Mouse (Mus musculus) left cerebral cortex, adult 2 months (tissue): ENCODE results near the gene Adgre5. TPM values are rescaled to one million over a fixed set of nuclear protein-coding genes. Genes with fewer than 3 reads are reported as not detected.

Source experiments
- DNase-seq, 2 experiments: peaks; one replicate each; pipeline ENCODE4 v3.0.0; 2021 to 2022; ENCODE audit warnings: low spot score in 2 of 2, mixed read lengths in 1 of 2; ENCODE audit errors: extremely low spot score in 1 of 2
- H3K27ac ChIP-seq: fragments of 200-600 bp; 2 replicates; pipeline ENCODE4 v1.8.1; 2022
- H3K4me3 ChIP-seq: fragments of 200-600 bp; 2 replicates; pipeline ENCODE4 v1.8.1; 2022
- CTCF ChIP-seq: fragments of 200-600 bp; IDR thresholded peaks from 2 replicates; pipeline ENCODE4 v1.8.1; 2022; ENCODE audit warnings: antibody characterized with exemption, mild to moderate bottlenecking, moderate library complexity
- intact Hi-C: fragments of 180-260 bp; cut with DNase I; formaldehyde crosslinking; loops from one replicate; pipeline ENCODE4 v1.15.1; 2025
- microRNA-seq, 2 experiments: library from miRNA; unstranded; fragments of <30 nt; microRNA quantifications; one replicate each; pipeline ENCODE4 v1.2.0; 2021
- total RNA-seq, 2 experiments: library from RNA; stranded (reverse); gene quantifications; 2 replicates each; pipeline ENCODE4 v1.2.3; 2021

The Adgre5 gene
- total RNA-seq, 2 experiments from 2014 or later, result 8.9 to 11.5 TPM

DNA sequence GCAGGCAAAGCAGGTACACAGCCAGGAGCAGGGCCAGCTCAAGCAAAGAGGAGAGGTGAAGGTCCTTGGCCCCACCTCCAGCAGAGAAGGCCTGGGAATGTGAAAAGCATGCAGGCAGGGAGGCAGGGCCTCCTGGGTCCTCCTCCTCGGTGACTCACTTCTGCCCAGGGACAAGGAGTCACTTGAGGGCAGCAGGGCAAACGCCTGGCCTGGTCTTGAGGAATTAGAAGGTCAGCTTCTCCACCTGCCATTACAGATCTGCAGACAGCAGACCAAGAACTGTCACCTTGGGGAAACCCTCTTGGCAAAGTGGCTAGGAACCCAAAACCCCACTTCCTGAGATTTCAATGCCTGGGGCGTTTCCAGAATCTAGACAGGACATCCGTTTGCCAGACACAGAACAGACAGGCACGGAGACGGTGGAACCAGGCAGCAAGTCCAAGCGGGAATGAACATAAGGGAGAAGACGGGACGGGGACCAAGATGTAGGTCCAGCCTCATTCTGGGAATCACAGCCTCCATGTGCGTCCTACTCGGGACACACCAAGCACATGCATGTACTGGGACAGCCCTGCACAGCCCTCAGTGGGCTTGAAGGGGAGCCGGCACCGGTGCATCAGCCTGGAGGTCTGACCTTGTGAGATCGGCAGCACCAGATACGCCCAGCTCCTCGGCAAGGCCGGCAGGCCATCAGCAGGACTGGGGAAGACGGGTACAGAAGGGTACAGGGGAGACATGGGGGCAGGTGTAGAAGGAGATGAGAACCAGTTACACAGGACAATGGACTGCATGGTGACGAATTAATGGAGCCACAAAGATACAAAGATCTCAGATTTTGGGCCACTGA lies 43.5 kb downstream of the Adgre5 start:
- no peak for TF ChIP-seq CTCF
- intact Hi-C loops, result loop anchor here (2.0 kb wide), 2 partner anchors 23 to 35 kb away; no protein-coding TSS in a partner anchor
- no peak for DNase-seq
- peak overlapping the region; percentile 97 for H3K27ac ChIP-seq
- peak overlapping the region; percentile 97 for H3K4me3 ChIP-seq

DNA sequence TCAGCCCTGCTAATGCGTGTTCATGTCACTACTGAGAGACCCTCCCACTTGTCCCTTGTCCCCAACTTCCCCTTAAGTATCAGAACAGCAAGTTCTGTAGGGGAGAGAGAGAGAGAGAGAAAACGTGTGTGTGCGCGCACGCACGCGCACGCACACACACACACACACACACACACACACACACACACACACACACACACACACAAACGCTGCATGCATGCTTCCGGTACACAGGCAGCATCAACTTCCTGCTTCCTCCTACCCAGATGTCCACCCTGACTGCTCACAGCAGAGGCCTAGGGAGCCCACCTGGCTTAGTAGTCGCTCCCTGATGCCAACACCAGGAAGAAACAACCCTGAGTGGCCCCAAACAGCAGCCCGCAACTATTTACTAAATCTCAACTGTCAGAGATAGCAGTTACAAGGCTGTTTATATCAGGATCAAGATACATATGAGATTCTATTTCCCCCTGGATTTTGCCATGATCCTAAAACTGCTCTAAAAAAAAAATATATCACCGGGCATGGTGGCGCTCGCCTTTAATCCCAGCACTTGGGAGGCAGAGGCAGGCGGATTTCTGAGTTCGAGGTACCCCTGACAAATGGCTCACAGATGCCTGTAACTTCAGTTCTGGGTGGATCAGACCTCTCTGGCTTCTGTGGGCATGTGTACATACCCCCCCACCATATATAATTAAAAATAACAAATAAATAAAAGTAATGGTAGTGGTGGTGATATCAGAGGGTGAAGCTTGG lies 45.6 kb downstream of the Adgre5 start:
- intact Hi-C loops, result no loop called here
- no peak for TF ChIP-seq CTCF
- no peak for DNase-seq
- peak overlapping the region; percentile 50 for H3K27ac ChIP-seq
- no peak overlapping the region for H3K4me3 ChIP-seq

DNA sequence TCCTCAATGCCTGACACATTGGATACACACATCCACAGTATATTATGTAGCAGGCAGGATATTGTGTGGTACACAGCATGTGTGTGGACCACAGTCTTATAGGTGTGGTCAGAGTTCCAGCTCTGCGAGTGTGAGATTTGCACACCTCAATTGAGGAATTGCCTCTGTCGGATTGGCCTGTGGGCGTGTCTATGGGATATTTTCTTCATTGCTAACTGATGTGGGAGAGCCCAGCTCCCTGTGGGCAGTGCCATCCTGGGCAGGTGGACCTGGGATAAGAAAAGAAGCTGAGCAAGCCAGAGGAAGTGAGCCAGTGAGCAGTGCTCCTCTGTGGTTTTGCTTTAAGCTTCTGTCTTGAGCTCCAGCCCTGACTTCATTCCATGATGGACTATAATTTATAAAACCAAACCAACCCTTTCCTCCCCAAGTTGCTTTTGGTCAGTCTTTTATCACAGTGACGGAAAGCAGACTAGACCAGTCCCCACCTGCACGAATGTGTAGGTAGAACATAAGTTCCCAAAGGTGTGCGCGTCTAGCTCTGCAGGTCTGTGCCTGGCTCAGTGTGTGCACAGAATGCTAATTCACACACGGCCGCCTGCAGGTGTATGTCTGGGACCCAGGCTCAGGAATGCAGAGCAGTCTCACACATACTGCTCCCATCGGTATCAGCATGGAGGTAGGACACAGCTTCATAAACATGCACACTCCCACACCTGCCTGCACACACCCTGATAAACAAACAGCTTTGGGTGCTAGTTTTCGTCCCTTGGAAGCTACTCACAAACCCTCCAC lies 46.6 kb downstream of the Adgre5 start:
- no peak for TF ChIP-seq CTCF
- DNase-seq, result no peak
- intact Hi-C loops, result no loop called here
- Histone ChIP-seq H3K4me3 (no peak overlapping the region), H3K27ac (peak overlapping the region; percentile 84)

DNA sequence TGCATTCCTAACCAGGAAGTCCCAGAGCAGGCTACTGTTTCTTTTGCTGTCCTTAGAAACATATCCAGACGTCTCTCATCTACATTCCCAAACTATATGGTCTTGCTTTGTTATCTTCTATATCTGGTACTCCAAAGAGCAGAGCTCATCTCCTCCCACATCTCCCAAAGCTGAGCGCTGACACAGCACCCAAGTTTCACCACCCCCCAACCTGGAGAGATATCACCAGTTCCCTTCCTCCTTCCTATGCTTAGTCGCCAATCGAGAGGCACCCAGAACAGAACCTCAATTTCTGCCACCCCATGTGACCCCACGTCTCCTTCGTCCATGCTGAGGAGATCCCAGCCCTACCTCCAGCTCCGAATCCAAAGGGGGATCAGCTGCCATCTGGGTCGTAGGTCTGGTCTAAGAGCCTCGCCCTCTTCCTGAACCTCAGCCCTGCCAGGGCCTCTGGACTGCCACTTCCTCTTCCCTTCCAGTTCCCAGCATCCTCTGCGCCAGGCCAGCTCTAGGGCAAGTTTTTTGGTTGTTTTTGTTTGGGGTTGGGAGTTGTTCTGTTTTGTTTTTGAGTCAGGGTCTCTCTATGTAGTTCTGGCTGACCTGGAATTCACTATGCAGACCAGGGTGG lies 47.4 kb downstream of the Adgre5 start:
- DNase-seq, result no peak
- H3K4me3 ChIP-seq, result no peak overlapping the region
- TF ChIP-seq CTCF, result no peak
- intact Hi-C loops, result no loop called here
- H3K27ac ChIP-seq, result peak overlapping the region; percentile 84

DNA sequence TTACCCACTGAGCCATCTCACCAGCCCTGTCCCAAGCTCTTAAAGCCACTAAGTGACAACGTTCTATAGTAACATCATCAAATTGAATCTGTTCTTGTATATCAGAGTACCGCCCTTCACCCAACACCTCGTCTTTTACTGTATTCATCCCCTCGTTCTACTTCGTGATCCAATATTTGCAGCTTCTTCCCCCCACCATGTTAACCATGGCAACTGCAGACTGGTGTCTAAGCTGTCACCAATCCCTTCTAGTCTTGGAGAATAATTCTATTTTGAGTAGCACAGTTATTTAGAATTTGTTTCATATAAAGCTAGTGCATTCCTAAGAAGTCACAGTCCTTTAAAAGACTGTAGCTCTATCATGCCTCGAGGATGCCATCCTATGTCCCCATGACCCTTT lies 51.9 kb downstream of the Adgre5 start:
- intact Hi-C loops, result no loop called here
- Histone ChIP-seq H3K27ac (peak overlapping the region; percentile 59; the same call in 1 of the 2 replicates), H3K4me3 (no peak overlapping the region)
- no peak for DNase-seq
- no peak for TF ChIP-seq CTCF

DNA sequence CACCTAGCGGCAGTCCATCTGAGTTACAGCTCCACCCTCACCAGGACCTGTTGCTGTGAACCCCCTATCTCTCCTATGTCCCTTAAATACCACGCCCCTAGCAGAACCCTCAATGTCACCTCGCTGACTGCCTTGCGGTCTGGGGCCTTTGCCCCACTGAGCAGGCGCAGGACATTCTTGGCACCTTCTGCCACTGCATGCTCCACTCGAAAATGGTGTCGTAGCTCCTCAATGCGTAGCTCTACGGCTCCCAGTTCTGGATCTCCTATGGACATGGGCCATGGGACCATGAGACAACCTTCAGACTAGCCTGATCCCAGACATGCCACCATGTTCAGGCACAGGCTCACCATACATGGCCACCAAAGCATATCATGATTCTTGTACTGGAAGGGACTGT lies 56.6 kb downstream of the Adgre5 start:
- no peak for TF ChIP-seq CTCF
- intact Hi-C loops, result no loop called here

DNA sequence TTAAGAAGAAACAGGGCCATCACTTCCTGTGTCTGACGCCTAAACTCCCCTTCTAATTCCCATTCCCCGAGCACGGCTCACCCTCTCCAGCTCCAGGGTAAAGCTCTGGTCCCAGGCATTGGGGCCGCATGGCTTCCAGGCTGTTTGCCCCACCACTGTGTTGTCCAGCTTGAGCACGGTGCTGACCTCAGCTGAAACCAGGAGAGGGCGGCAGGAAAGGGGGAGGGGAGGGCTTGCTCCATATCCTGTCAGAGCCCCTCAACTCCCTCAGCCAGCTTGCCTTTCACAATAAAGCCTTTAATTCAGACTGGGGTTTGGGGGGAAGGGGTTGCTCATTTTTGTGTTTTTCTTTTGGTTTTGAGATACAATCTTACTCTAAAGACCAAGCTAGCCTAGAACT lies 60.0 kb downstream of the Adgre5 start:
- DNase-seq, result no peak
- Histone ChIP-seq H3K4me3 (no peak overlapping the region), H3K27ac (no peak overlapping the region; the same call in 1 of the 2 replicates)
- no peak for TF ChIP-seq CTCF
- intact Hi-C loops, result no loop called here

More for the DNA sequence above, 56.6 kb downstream of the Adgre5 start:
- DNase-seq, result no peak
- H3K27ac ChIP-seq, result no peak overlapping the region
- H3K4me3 ChIP-seq, result no peak overlapping the region

DNA sequence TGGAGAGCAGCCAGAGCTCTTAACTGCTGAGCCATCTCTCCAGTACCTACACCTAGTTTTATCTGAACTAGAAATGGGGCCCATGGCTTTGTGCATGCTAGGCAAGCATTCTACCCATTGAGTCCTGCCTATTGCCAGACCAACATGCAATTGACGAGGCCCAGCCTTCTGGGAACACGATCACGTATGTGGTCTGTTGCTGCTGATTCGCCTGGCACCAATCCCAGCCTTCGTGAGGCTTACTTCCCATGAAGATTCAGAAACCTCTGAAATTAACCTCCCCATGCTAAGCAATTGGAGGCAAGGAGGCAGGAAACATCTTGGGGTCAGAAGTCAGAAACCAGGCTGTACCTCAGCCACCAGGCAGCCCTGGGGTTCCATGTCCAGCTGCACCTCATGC lies 60.5 kb downstream of the Adgre5 start:
- peak overlapping the region; percentile 42 for H3K27ac ChIP-seq
- no peak for DNase-seq
- no peak for TF ChIP-seq CTCF
- H3K4me3 ChIP-seq, result no peak overlapping the region
- intact Hi-C loops, result no loop called here

DNA sequence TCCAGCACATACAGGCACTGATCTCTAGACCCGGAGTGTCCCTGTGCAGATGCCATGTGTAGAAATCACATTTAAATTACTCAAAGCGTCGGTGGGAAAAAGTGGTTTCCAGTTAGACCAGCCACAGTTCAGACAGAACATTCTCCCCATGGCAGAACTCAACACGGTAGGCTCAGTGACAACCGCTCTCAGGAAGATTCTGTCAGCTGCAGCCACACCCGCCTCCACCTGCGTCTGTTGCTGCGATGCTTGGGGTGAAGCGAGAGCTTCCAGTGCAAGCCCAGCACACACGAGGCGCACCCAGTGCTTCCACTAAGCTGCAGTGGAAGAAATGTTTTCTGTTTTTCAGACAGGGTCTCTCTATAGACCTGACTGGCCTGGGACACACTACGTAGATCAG lies 61.3 kb downstream of the Adgre5 start:
- peak overlapping the region; percentile 42 for H3K27ac ChIP-seq
- intact Hi-C loops, result no loop called here

DNA sequence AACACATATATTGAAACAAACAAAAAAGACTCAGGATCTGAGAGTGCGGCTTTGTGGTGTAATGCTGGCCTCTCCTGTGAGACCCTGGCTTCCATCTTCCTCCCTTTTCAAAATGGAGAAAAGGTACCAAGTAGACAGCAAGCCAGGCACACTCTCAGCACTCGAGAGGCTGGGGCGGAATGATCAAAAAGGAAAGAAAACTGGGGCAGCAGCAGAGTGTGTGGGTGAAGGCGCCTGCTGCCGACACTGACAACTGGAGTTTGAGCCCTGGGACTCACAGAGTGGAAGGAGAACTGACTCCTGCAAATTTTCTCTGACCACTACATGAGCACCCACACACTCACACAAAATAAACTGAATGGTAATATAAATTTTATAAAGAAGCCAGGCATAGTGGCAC lies 66.6 kb downstream of the Adgre5 start:
- intact Hi-C loops, result loop anchor here (2.0 kb wide), 1 partner anchor 24 kb away; the partner anchor contains the start of gene Pkn1
- no peak overlapping the region for H3K4me3 ChIP-seq
- peak overlapping the region; percentile 76 for H3K27ac ChIP-seq
- no peak for TF ChIP-seq CTCF
- no peak for DNase-seq

More for the DNA sequence above, 61.3 kb downstream of the Adgre5 start:
- no peak for TF ChIP-seq CTCF
- H3K4me3 ChIP-seq, result no peak overlapping the region
- no peak for DNase-seq

Small RNA genes lying within 50 kb of the gene (microRNA-seq; reads per million reads assigned to microRNA genes)
- 0 reads per million in 2 experiments for gene Mir1668

Other genes with a start within 250 kb of the Adgre5 start
- not detected for gene Olfr370, start 205.5 kb downstream of the Adgre5 start, total RNA-seq
- 100 to 1,000 TPM; 144 to 147 TPM for gene Ndufb7, start 174.7 kb downstream of the Adgre5 start, total RNA-seq
- gene Tecr, start 133.4 kb downstream of the Adgre5 start, total RNA-seq, result 100 to 1,000 TPM; 572 to 605 TPM
- gene Dnajb1, start 133.1 kb downstream of the Adgre5 start, total RNA-seq, result 10 to 100 TPM; 50.1 to 71.0 TPM
- 10 to 100 TPM; 84.6 to 88.2 TPM for gene Gipc1, start 88.6 kb downstream of the Adgre5 start, total RNA-seq
- 1 to 10 TPM in 1 of 2 experiments, under 1 TPM in 1; 0.95 to 2.2 TPM for gene Ptger1, start 74.6 kb downstream of the Adgre5 start, total RNA-seq
- 10 to 100 TPM; 60.9 to 65.6 TPM for gene Pkn1, start 42.1 kb downstream of the Adgre5 start, total RNA-seq
- gene Ddx39, start 26.1 kb downstream of the Adgre5 start, total RNA-seq, result 10 to 100 TPM; 19.9 to 20.2 TPM
- gene Adgrl1, start 158.8 kb upstream of the Adgre5 start, total RNA-seq, result 100 to 1,000 TPM; 397 to 418 TPM
- gene Gm10644, start 213.9 kb upstream of the Adgre5 start, total RNA-seq, result under 1 TPM; 0.44 to 0.63 TPM
- under 1 TPM; 0.35 to 0.66 TPM for gene Asf1b, start 214.2 kb upstream of the Adgre5 start, total RNA-seq
- gene Prkaca, start 231.7 kb upstream of the Adgre5 start, total RNA-seq, result 100 to 1,000 TPM; 236 to 250 TPM